Mouse (Mus musculus): Measurements from ENCODE around the gene a.

- TF ChIP-seq POLR2A (IDR thresholded peaks at IDR 0.05; ENCODE audit: borderline replicate concordance, extremely low read depth, low read depth, low read length) (no peak), CTCF (IDR thresholded peaks at IDR 0.05; ENCODE audit: insufficient read depth, low read length) (no peak)
These were observed 85.4 kb downstream of the a start for GRCm38 (mm10) chr2:154876621-154877020.
